Mouse (Mus musculus) testis, adult 2 months (tissue): ENCODE results near the gene Tap2.

Source experiments
- CTCF ChIP-seq: fragments of 200-500 bp; IDR thresholded peaks from 2 replicates; pipeline ENCODE4 v1.5.1; 2012; ENCODE audit warnings: low read depth, mild to moderate bottlenecking, inconsistent platforms, low read length, moderate library complexity; ENCODE audit not compliant: control insufficient read depth, insufficient read depth, insufficient replicate concordance
- POLR2A ChIP-seq: fragments of 200-500 bp; IDR thresholded peaks from 2 replicates; pipeline ENCODE4 v1.6.1; 2012; ENCODE audit warnings: low read depth, mild to moderate bottlenecking, inconsistent platforms, low read length, moderate library complexity; ENCODE audit not compliant: control insufficient read depth

GRCm38 (mm10) chr17:34202760-34203442 lies 426 bp upstream of the Tap2 start:
- TF ChIP-seq CTCF (no peak), POLR2A (no peak)
